In genomic region chr16:84831696-84832095, GRCm38 (mm10) we compare ENCODE assay signal across 17 mouse cellular contexts. TPM values are rescaled to one million over a fixed set of nuclear protein-coding genes. Genes with fewer than 3 reads are reported as not detected.
DNase-seq lines count a peak whose midpoint lies in the region; ATAC-seq and TF ChIP-seq lines count a peak whose summit lies in the region.
"Had no signal": no experiment of that assay in that cellular context is flagged by ENCODE, and none has a peak within 500 bp of the region (broad histone marks: within the 10 kb centered on the region; RNA-seq: fewer than 3 reads in every experiment).

No protein-coding gene starts in this region.

- H3K4me1 ChIP-seq in heart, embryonic 13.5 days: peaks cover 36% of the 10 kb centered on the region
- peaks cover 11% of the 10 kb centered on the region; the same call in 1 of the 2 replicates for H3K4me1 ChIP-seq in heart, embryonic 11.5 days (ENCODE audit: control insufficient read depth, insufficient read depth, low read length)
- H3K4me1 ChIP-seq in kidney, postnatal 0 days (replicated peaks; ENCODE audit: insufficient read depth, low read length): peaks cover 8% of the 10 kb centered on the region
- peaks cover 14% of the 10 kb centered on the region for H3K4me1 ChIP-seq in hindbrain, embryonic 12.5 days

- peaks cover 65% of the 10 kb centered on the region for H3K36me3 ChIP-seq in heart, embryonic 13.5 days
- peaks cover 20% of the 10 kb centered on the region for H3K36me3 ChIP-seq in heart, embryonic 11.5 days (ENCODE audit: control insufficient read depth, insufficient read depth, low read length)
- H3K36me3 ChIP-seq in kidney, postnatal 0 days (ENCODE audit: insufficient read depth, low read length): peaks cover 35% of the 10 kb centered on the region
- H3K36me3 ChIP-seq in hindbrain, embryonic 12.5 days: peaks cover 53% of the 10 kb centered on the region

- TF ChIP-seq CTCF in kidney, postnatal 0 days (IDR thresholded peaks at IDR 0.05; ENCODE audit: low read depth): no peak

- WGBS in heart, embryonic 13.5 days: 76% methylated on average over 5 of the region's 5 CpGs
- 86% methylated on average over 5 of the region's 5 CpGs for WGBS in heart, embryonic 11.5 days (ENCODE audit: insufficient replicate concordance)
- 39% methylated on average over 5 of the region's 5 CpGs for WGBS in kidney, postnatal 0 days
- 91% methylated on average over 5 of the region's 5 CpGs for WGBS in hindbrain, embryonic 12.5 days

- H3K9me3 ChIP-seq in heart, embryonic 13.5 days: no peaks in the 10 kb centered on the region
- no peaks in the 10 kb centered on the region for H3K9me3 ChIP-seq in heart, embryonic 11.5 days (replicated peaks; ENCODE audit: control insufficient read depth, low read length)
- H3K9me3 ChIP-seq in kidney, postnatal 0 days (replicated peaks; ENCODE audit: low read length): no peaks in the 10 kb centered on the region
- no peaks in the 10 kb centered on the region for H3K9me3 ChIP-seq in hindbrain, embryonic 12.5 days (replicated peaks)
- H3K9me3 ChIP-seq: embryonic facial prominence, embryonic 15.5 days; hindbrain, embryonic 15.5 days; lung, embryonic 15.5 days; neural tube, embryonic 13.5 days had no signal

- no peak overlapping the region for H3K4me3 ChIP-seq in heart, embryonic 13.5 days
- H3K4me3 ChIP-seq in heart, embryonic 11.5 days (ENCODE audit: low read depth, low read length): no peak overlapping the region
- no peak overlapping the region for H3K4me3 ChIP-seq in kidney, postnatal 0 days (replicated peaks; ENCODE audit: low read depth, low read length)
- no peak overlapping the region for H3K4me3 ChIP-seq in hindbrain, embryonic 12.5 days
- H3K4me3 ChIP-seq: embryonic facial prominence, embryonic 15.5 days; hindbrain, embryonic 15.5 days; lung, embryonic 15.5 days; neural tube, embryonic 13.5 days had no signal

- no peak overlapping the region for H3K4me2 ChIP-seq in heart, embryonic 13.5 days
- no peak overlapping the region for H3K4me2 ChIP-seq in heart, embryonic 11.5 days
- H3K4me2 ChIP-seq in kidney, postnatal 0 days (ENCODE audit: low read length): no peak overlapping the region
- no peak overlapping the region for H3K4me2 ChIP-seq in hindbrain, embryonic 12.5 days (replicated peaks)
- H3K4me2 ChIP-seq: embryonic facial prominence, embryonic 15.5 days; hindbrain, embryonic 15.5 days; liver, embryonic 11.5 days; lung, embryonic 15.5 days; neural tube, embryonic 13.5 days had no signal

- H3K27me3 ChIP-seq in heart, embryonic 13.5 days (replicated peaks): no peaks in the 10 kb centered on the region
- no peaks in the 10 kb centered on the region for H3K27me3 ChIP-seq in heart, embryonic 11.5 days (ENCODE audit: control insufficient read depth, insufficient read depth, low read length)
- no peaks in the 10 kb centered on the region for H3K27me3 ChIP-seq in kidney, postnatal 0 days (ENCODE audit: insufficient read depth, low read length)
- H3K27me3 ChIP-seq in hindbrain, embryonic 12.5 days: no peaks in the 10 kb centered on the region
- H3K27me3 ChIP-seq: CH12.LX; embryonic facial prominence, embryonic 15.5 days; hindbrain, embryonic 15.5 days; lung, embryonic 15.5 days; neural tube, embryonic 13.5 days had no signal

- H3K9ac ChIP-seq in heart, embryonic 13.5 days: peak overlapping the region; percentile 33; the same call in 1 of the 2 replicates
- no peak overlapping the region for H3K9ac ChIP-seq in heart, embryonic 11.5 days (ENCODE audit: low read depth, low read length)
- no peak overlapping the region for H3K9ac ChIP-seq in kidney, postnatal 0 days (ENCODE audit: low read depth, low read length)
- no peak overlapping the region for H3K9ac ChIP-seq in hindbrain, embryonic 12.5 days
- H3K9ac ChIP-seq: embryonic facial prominence, embryonic 15.5 days; hindbrain, embryonic 15.5 days; lung, embryonic 15.5 days; neural tube, embryonic 13.5 days had no signal

- peak; percentile 59 for DNase-seq in adrenal gland, adult 2 months
- no peak for DNase-seq in adrenal gland, adult 18-20 months (ENCODE audit: low spot score in 2 of 2)
- peak; percentile 39 for DNase-seq in kidney, postnatal 0 days (ENCODE audit: low spot score)
- no peak for DNase-seq in kidney, postnatal 4 days
- peak; percentile 28 to 30 for DNase-seq in adrenal gland, postnatal 36 days
- DNase-seq: cerebellum, adult 8-10 months; right cerebral cortex, postnatal 4 days had no signal

- peak overlapping the region; percentile 39; the same call in 1 of the 2 replicates for H3K27ac ChIP-seq in heart, embryonic 13.5 days (replicated peaks)
- no peak overlapping the region for H3K27ac ChIP-seq in heart, embryonic 11.5 days (ENCODE audit: low read depth, low read length)
- H3K27ac ChIP-seq in kidney, postnatal 0 days: peak overlapping the region; percentile 68
- no peak overlapping the region for H3K27ac ChIP-seq in hindbrain, embryonic 12.5 days
- H3K27ac ChIP-seq: embryonic facial prominence, embryonic 15.5 days; hindbrain, embryonic 15.5 days; lung, embryonic 15.5 days; neural tube, embryonic 13.5 days had no signal

- ATAC-seq in heart, embryonic 13.5 days (ENCODE audit: extremely low read depth, insufficient number of reproducible peaks, low FRiP score, low TSS enrichment): no peak
- ATAC-seq in heart, embryonic 11.5 days (replicated peaks; ENCODE audit: insufficient number of reproducible peaks, low FRiP score, low TSS enrichment): no peak
- no peak for ATAC-seq in kidney, postnatal 0 days (replicated peaks; ENCODE audit: low FRiP score, low read depth)
- ATAC-seq in hindbrain, embryonic 12.5 days (ENCODE audit: low FRiP score): no peak

RNA-seq across cellular contexts. Expression of gene Gabpa, which starts 3.0 kb away (rescaled TPM):
- total RNA-seq in adrenal gland, adult 2 months (2021): 10 to 100 TPM; 44.1 to 46.1 TPM
- 2.6 and 2.7 TPM in 2 replicates for polyA plus RNA-seq in adrenal gland, adult 2 months (2012; rRNA removed)
- 10 to 100 TPM; 32.9 to 34.3 TPM for total RNA-seq in adrenal gland, adult 18-20 months (2021)
- polyA plus RNA-seq in heart, embryonic 13.5 days (2015; fragmentation: Nextera tagmentation; extraction: Ambion mirVana): 28.0 and 30.1 TPM in 2 replicates
- polyA plus RNA-seq in heart, embryonic 11.5 days (2014; fragmentation: Nextera tagmentation; extraction: Ambion mirVana): 35.3 and 41.6 TPM in 2 replicates
- 24.6 and 26.2 TPM in 2 replicates for polyA plus RNA-seq in kidney, postnatal 0 days (2015; fragmentation: Nextera tagmentation; extraction: Ambion mirVana)
- total RNA-seq in adrenal gland, postnatal 36 days (2021): 10 to 100 TPM; 37.7 to 46.1 TPM
- 36.9 and 38.1 TPM in 2 replicates for polyA plus RNA-seq in hindbrain, embryonic 12.5 days (2016; fragmentation: Nextera tagmentation; extraction: Ambion mirVana)

RNA-seq across cellular contexts. Expression of gene Atp5j, which starts 3.7 kb away (rescaled TPM):
- total RNA-seq in adrenal gland, adult 2 months (2021): 100 to 1,000 TPM; 451 to 484 TPM
- polyA plus RNA-seq in adrenal gland, adult 2 months (2012; rRNA removed): 192 and 291 TPM in 2 replicates
- total RNA-seq in adrenal gland, adult 18-20 months (2021): 100 to 1,000 TPM; 410 to 505 TPM
- polyA plus RNA-seq in heart, embryonic 13.5 days (2015; fragmentation: Nextera tagmentation; extraction: Ambion mirVana): 1,442 and 1,666 TPM in 2 replicates
- polyA plus RNA-seq in heart, embryonic 11.5 days (2014; fragmentation: Nextera tagmentation; extraction: Ambion mirVana): 1,388 and 1,414 TPM in 2 replicates
- polyA plus RNA-seq in kidney, postnatal 0 days (2015; fragmentation: Nextera tagmentation; extraction: Ambion mirVana): 1,513 and 1,607 TPM in 2 replicates
- 100 to 1,000 TPM; 463 to 544 TPM for total RNA-seq in adrenal gland, postnatal 36 days (2021)
- polyA plus RNA-seq in hindbrain, embryonic 12.5 days (2016; fragmentation: Nextera tagmentation; extraction: Ambion mirVana): 660 and 698 TPM in 2 replicates

RNA-seq across cellular contexts. Expression of gene Jam2, which starts 57.8 kb away (rescaled TPM):
- total RNA-seq in adrenal gland, adult 2 months (2021): 10 to 100 TPM; 11.5 to 15.0 TPM
- 4.5 and 4.8 TPM in 2 replicates for polyA plus RNA-seq in adrenal gland, adult 2 months (2012; rRNA removed)
- total RNA-seq in adrenal gland, adult 18-20 months (2021): 10 to 100 TPM; 10.6 to 13.9 TPM
- polyA plus RNA-seq in heart, embryonic 13.5 days (2015; fragmentation: Nextera tagmentation; extraction: Ambion mirVana): 4.5 and 6.4 TPM in 2 replicates
- 8.1 and 9.8 TPM in 2 replicates for polyA plus RNA-seq in heart, embryonic 11.5 days (2014; fragmentation: Nextera tagmentation; extraction: Ambion mirVana)
- 7.1 and 8.3 TPM in 2 replicates for polyA plus RNA-seq in kidney, postnatal 0 days (2015; fragmentation: Nextera tagmentation; extraction: Ambion mirVana)
- total RNA-seq in adrenal gland, postnatal 36 days (2021): 10 to 100 TPM in 1 of 2 experiments, 1 to 10 TPM in 1; 9.0 to 12.6 TPM
- polyA plus RNA-seq in hindbrain, embryonic 12.5 days (2016; fragmentation: Nextera tagmentation; extraction: Ambion mirVana): 45.3 and 47.8 TPM in 2 replicates
- total RNA-seq: monocyte, adult 5-6 weeks had no signal

Comparison
In these comparisons a context has a peak if more than half of its experiments do, and no peak if none do; other contexts are left out.
1. DNase-seq: peak in adrenal gland, adult 2 months (single experiment), kidney, postnatal 0 days (single experiment) and adrenal gland, postnatal 36 days (2 of 2); none in adrenal gland, adult 18-20 months (0 of 2) and kidney, postnatal 4 days (0 of 2).
2. H3K27ac ChIP-seq: peak in heart, embryonic 13.5 days (single experiment) and kidney, postnatal 0 days (single experiment); none in heart, embryonic 11.5 days (single experiment) and hindbrain, embryonic 12.5 days (single experiment).